Mouse (Mus musculus) limb, embryonic 12.5 days (tissue): ENCODE measurements around the gene Slc2a1. TPM values are rescaled to one million over a fixed set of nuclear protein-coding genes. Genes with fewer than 3 reads are reported as not detected.

Experiments used
- ATAC-seq: fragments of 200-750 bp; cut with Nextera tagmentation; 2 replicates; pipeline ENCODE4 v1.8.0; 2017; ENCODE audit warnings: low read depth, moderate TSS enrichment; ENCODE audit not compliant: insufficient number of reproducible peaks, insufficient read depth, low FRiP score, low TSS enrichment
- H3K27ac ChIP-seq: fragments of 300-500 bp; sonication (generic); 2 replicates; pipeline ENCODE4 v1.5.1; 2016; ENCODE audit warnings: mild to moderate bottlenecking, moderate library complexity
- H3K27me3 ChIP-seq: fragments of 300-500 bp; sonication (generic); 2 replicates; pipeline ENCODE4 v1.6.1; 2016; ENCODE audit warnings: mild to moderate bottlenecking, moderate library complexity
- H3K36me3 ChIP-seq: fragments of 300-500 bp; sonication (generic); 2 replicates; pipeline ENCODE4 v1.6.1; 2016; ENCODE audit warnings: mild to moderate bottlenecking, moderate library complexity
- H3K4me1 ChIP-seq: fragments of 300-500 bp; sonication (generic); replicated peaks from 2 replicates; pipeline ENCODE4 v1.6.1; 2016
- H3K4me2 ChIP-seq: fragments of 300-500 bp; sonication (generic); 2 replicates; pipeline ENCODE4 v1.6.1; 2016; ENCODE audit warnings: mild to moderate bottlenecking, moderate library complexity
- H3K4me3 ChIP-seq: fragments of 300-500 bp; sonication (generic); replicated peaks from 2 replicates; pipeline ENCODE4 v1.5.1; 2016; ENCODE audit warnings: mild to moderate bottlenecking
- H3K9ac ChIP-seq: fragments of 300-500 bp; sonication (generic); replicated peaks from 2 replicates; pipeline ENCODE4 v1.6.1; 2016; ENCODE audit warnings: mild to moderate bottlenecking, moderate library complexity
- H3K9me3 ChIP-seq: fragments of 300-500 bp; sonication (generic); 2 replicates; pipeline ENCODE4 v1.6.1; 2016; ENCODE audit warnings: mild to moderate bottlenecking, moderate library complexity
- WGBS: fragments of 180-500 bp; shearing (Covaris S2); methylation state at CpG from one replicate; pipeline ENCODE4 v1.1.7; 2016; 5-methylcytosine and 5-hydroxymethylcytosine counted together
- polyA plus RNA-seq: library from polyadenylated mRNA; unstranded; fragments of >200 nt; fragmentation: Nextera tagmentation; extraction: Ambion mirVana; gene quantifications from 2 replicates; pipeline ENCODE4 v1.2.1, GENCODE M21; 2016

The Slc2a1 gene
- polyA plus RNA-seq, 1 experiment from 2014 or later: 98.1 TPM

GRCm38 (mm10) chr4:119098216-119099210, 10.0 kb upstream of the Slc2a1 start:
- no peaks in the 10 kb centered on the region for H3K36me3 ChIP-seq
- H3K4me2 ChIP-seq: no peak overlapping the region
- ATAC-seq: no peak
- no peaks in the 10 kb centered on the region for H3K9me3 ChIP-seq
- peaks cover 18% of the 10 kb centered on the region; the same call in 1 of the 2 replicates for H3K4me1 ChIP-seq
- H3K27ac ChIP-seq: no peak overlapping the region
- no peak overlapping the region for H3K9ac ChIP-seq
- H3K4me3 ChIP-seq: no peak overlapping the region
- 76% methylated on average over 8 of the region's 8 CpGs for WGBS
- no peaks in the 10 kb centered on the region for H3K27me3 ChIP-seq

GRCm38 (mm10) chr4:119101392-119101791, 7.1 kb upstream of the Slc2a1 start:
- Histone ChIP-seq H3K4me3 (no peak overlapping the region), H3K27ac (no peak overlapping the region), H3K27me3 (no peaks in the 10 kb centered on the region), H3K36me3 (no peaks in the 10 kb centered on the region), H3K9ac (no peak overlapping the region), H3K4me1 (peaks cover 18% of the 10 kb centered on the region), H3K4me2 (no peak overlapping the region), H3K9me3 (no peaks in the 10 kb centered on the region)
- WGBS: 79% methylated on average over 3 of the region's 3 CpGs
- no peak for ATAC-seq

- Histone ChIP-seq H3K9me3 (no peaks in the 10 kb centered on the region), H3K4me1 (peaks cover 28% of the 10 kb centered on the region), H3K4me2 (no peak overlapping the region), H3K36me3 (no peaks in the 10 kb centered on the region), H3K4me3 (no peak overlapping the region), H3K9ac (no peak overlapping the region), H3K27ac (no peak overlapping the region), H3K27me3 (no peaks in the 10 kb centered on the region)
- ATAC-seq: no peak
- WGBS: 69% methylated on average over 7 of the region's 7 CpGs
Observed at GRCm38 (mm10) chr4:119102350-119103126, 6.0 kb upstream of the Slc2a1 start.

GRCm38 (mm10) chr4:119104847-119105246, 3.7 kb upstream of the Slc2a1 start:
- Histone ChIP-seq H3K36me3 (no peaks in the 10 kb centered on the region), H3K4me1 (peaks cover 38% of the 10 kb centered on the region), H3K4me2 (peak overlapping the region; percentile 61), H3K27me3 (no peaks in the 10 kb centered on the region), H3K9me3 (no peaks in the 10 kb centered on the region), H3K4me3 (no peak overlapping the region), H3K27ac (no peak overlapping the region; the same call in 1 of the 2 replicates), H3K9ac (no peak overlapping the region)
- ATAC-seq: no peak
- WGBS: 44% methylated on average over 4 of the region's 4 CpGs

- Histone ChIP-seq H3K9ac (peak overlapping the region; percentile 42; the same call in 1 of the 2 replicates), H3K4me2 (peak overlapping the region; percentile 61), H3K4me3 (peak overlapping the region; percentile 32), H3K27me3 (no peaks in the 10 kb centered on the region), H3K36me3 (no peaks in the 10 kb centered on the region), H3K27ac (peak overlapping the region; percentile 84), H3K9me3 (no peaks in the 10 kb centered on the region), H3K4me1 (peaks cover 47% of the 10 kb centered on the region)
- WGBS: under 1% methylated on average over 18 of the region's 18 CpGs
- peak; percentile 58; the same call in 1 of the 2 replicates for ATAC-seq
Observed at GRCm38 (mm10) chr4:119105704-119106103, 2.8 kb upstream of the Slc2a1 start.

GRCm38 (mm10) chr4:119107867-119108266, 644 bp upstream of the Slc2a1 start:
- Histone ChIP-seq H3K27me3 (no peaks in the 10 kb centered on the region), H3K36me3 (peaks cover 10% of the 10 kb centered on the region), H3K27ac (peak overlapping the region; percentile 100), H3K4me3 (peak overlapping the region; percentile 75), H3K4me1 (peaks cover 65% of the 10 kb centered on the region), H3K9ac (no peak overlapping the region), H3K9me3 (no peaks in the 10 kb centered on the region), H3K4me2 (peak overlapping the region; percentile 75)
- ATAC-seq: no peak
- WGBS: 75% methylated on average over 2 of the region's 2 CpGs

GRCm38 (mm10) chr4:119109640-119110039, 1.1 kb downstream of the Slc2a1 start:
- WGBS: 11% methylated on average over 11 of the region's 11 CpGs
- H3K4me1 ChIP-seq: peaks cover 77% of the 10 kb centered on the region

GRCm38 (mm10) chr4:119110512-119110911, 2.0 kb downstream of the Slc2a1 start:
- H3K9ac ChIP-seq: peak overlapping the region; percentile 93
- peaks cover 28% of the 10 kb centered on the region for H3K36me3 ChIP-seq
- peaks cover 71% of the 10 kb centered on the region for H3K4me1 ChIP-seq
- no peak for ATAC-seq
- peak overlapping the region; percentile 75 for H3K4me2 ChIP-seq
- H3K4me3 ChIP-seq: peak overlapping the region; percentile 75
- no peaks in the 10 kb centered on the region for H3K27me3 ChIP-seq
- H3K27ac ChIP-seq: no peak overlapping the region
- WGBS: 34% methylated on average over 5 of the region's 5 CpGs
- no peaks in the 10 kb centered on the region for H3K9me3 ChIP-seq

More at GRCm38 (mm10) chr4:119109640-119110039, 1.1 kb downstream of the Slc2a1 start:
- H3K4me2 ChIP-seq: peak overlapping the region; percentile 75
- no peaks in the 10 kb centered on the region for H3K27me3 ChIP-seq
- ATAC-seq: no peak
- H3K9me3 ChIP-seq: no peaks in the 10 kb centered on the region
- H3K9ac ChIP-seq: peak overlapping the region; percentile 93
- H3K4me3 ChIP-seq: peak overlapping the region; percentile 75
- H3K27ac ChIP-seq: peak overlapping the region; percentile 100
- peaks cover 26% of the 10 kb centered on the region for H3K36me3 ChIP-seq

GRCm38 (mm10) chr4:119111410-119111809, 2.9 kb downstream of the Slc2a1 start:
- H3K27me3 ChIP-seq: no peaks in the 10 kb centered on the region
- no peak for ATAC-seq
- peaks cover 34% of the 10 kb centered on the region for H3K36me3 ChIP-seq
- no peaks in the 10 kb centered on the region for H3K9me3 ChIP-seq
- H3K9ac ChIP-seq: no peak overlapping the region
- H3K4me2 ChIP-seq: peak overlapping the region; percentile 75
- 73% methylated on average over 5 of the region's 5 CpGs for WGBS
- no peak overlapping the region for H3K27ac ChIP-seq
- peak overlapping the region; percentile 75 for H3K4me3 ChIP-seq
- H3K4me1 ChIP-seq: peaks cover 69% of the 10 kb centered on the region

- H3K27me3 ChIP-seq: no peaks in the 10 kb centered on the region
- peaks cover 66% of the 10 kb centered on the region for H3K4me1 ChIP-seq
- H3K9me3 ChIP-seq: no peaks in the 10 kb centered on the region
- no peak for ATAC-seq
- 50% methylated on average over 2 of the region's 2 CpGs for WGBS
- no peak overlapping the region for H3K4me3 ChIP-seq
- H3K9ac ChIP-seq: no peak overlapping the region
- H3K36me3 ChIP-seq: peaks cover 42% of the 10 kb centered on the region
- peak overlapping the region; percentile 75 for H3K4me2 ChIP-seq
- H3K27ac ChIP-seq: no peak overlapping the region
Observed at GRCm38 (mm10) chr4:119112256-119112885, 3.9 kb downstream of the Slc2a1 start.
